In genomic region chr6:140456393-140457163, GRCm38 (mm10) we compare ENCODE assay signal across 14 mouse cellular contexts. TPM values are rescaled to one million over a fixed set of nuclear protein-coding genes. Genes with fewer than 3 reads are reported as not detected.
DNase-seq lines count a peak whose midpoint lies in the region; ATAC-seq and TF ChIP-seq lines count a peak whose summit lies in the region.
"Had no signal": no experiment of that assay in that cellular context is flagged by ENCODE, and none has a peak within 500 bp of the region (broad histone marks: within the 10 kb centered on the region; RNA-seq: fewer than 3 reads in every experiment).

No protein-coding gene starts in this region.

- H3K36me3 ChIP-seq in embryonic facial prominence, embryonic 13.5 days, result peaks cover 7% of the 10 kb centered on the region; the same call in 1 of the 2 replicates
- H3K36me3 ChIP-seq in embryonic facial prominence, embryonic 10.5 days (replicated peaks), result peaks cover 31% of the 10 kb centered on the region
- peaks cover 9% of the 10 kb centered on the region for H3K36me3 ChIP-seq in midbrain, embryonic 12.5 days
- peaks cover 8% of the 10 kb centered on the region for H3K36me3 ChIP-seq in midbrain, embryonic 14.5 days (ENCODE audit: control insufficient read depth, insufficient read depth, low read length)
- H3K36me3 ChIP-seq in hindbrain, postnatal 0 days (ENCODE audit: insufficient read depth, low read length), result no peaks in the 10 kb centered on the region
- H3K36me3 ChIP-seq: liver, embryonic 15.5 days had no signal

- H3K27ac ChIP-seq in embryonic facial prominence, embryonic 13.5 days, result peak overlapping the region; percentile 76
- H3K27ac ChIP-seq in embryonic facial prominence, embryonic 10.5 days (replicated peaks), result no peak overlapping the region
- H3K27ac ChIP-seq in midbrain, embryonic 12.5 days (replicated peaks), result no peak overlapping the region
- no peak overlapping the region for H3K27ac ChIP-seq in midbrain, embryonic 14.5 days (replicated peaks; ENCODE audit: low read depth, low read length)
- H3K27ac ChIP-seq in hindbrain, postnatal 0 days, result peak overlapping the region; percentile 32; the same call in 1 of the 2 replicates
- H3K27ac ChIP-seq: liver, embryonic 15.5 days; macrophage had no signal

- TF ChIP-seq CTCF in hindbrain, postnatal 0 days (IDR thresholded peaks at IDR 0.05; ENCODE audit: low read depth), result no peak

- H3K9ac ChIP-seq in embryonic facial prominence, embryonic 13.5 days, result no peak overlapping the region
- no peak overlapping the region for H3K9ac ChIP-seq in midbrain, embryonic 12.5 days (replicated peaks)
- H3K9ac ChIP-seq in midbrain, embryonic 14.5 days (replicated peaks; ENCODE audit: low read length), result no peak overlapping the region
- H3K9ac ChIP-seq in hindbrain, postnatal 0 days (replicated peaks; ENCODE audit: low read length), result no peak overlapping the region
- H3K9ac ChIP-seq: liver, embryonic 15.5 days had no signal

- H3K4me3 ChIP-seq in embryonic facial prominence, embryonic 13.5 days, result no peak overlapping the region
- H3K4me3 ChIP-seq in embryonic facial prominence, embryonic 10.5 days, result no peak overlapping the region
- no peak overlapping the region for H3K4me3 ChIP-seq in midbrain, embryonic 12.5 days
- H3K4me3 ChIP-seq in midbrain, embryonic 14.5 days (replicated peaks; ENCODE audit: low read depth, low read length), result no peak overlapping the region
- no peak overlapping the region for H3K4me3 ChIP-seq in hindbrain, postnatal 0 days (ENCODE audit: low read length)
- H3K4me3 ChIP-seq: liver, embryonic 15.5 days; myocyte had no signal

- H3K9me3 ChIP-seq in embryonic facial prominence, embryonic 13.5 days, result no peaks in the 10 kb centered on the region
- no peaks in the 10 kb centered on the region for H3K9me3 ChIP-seq in embryonic facial prominence, embryonic 10.5 days
- H3K9me3 ChIP-seq in midbrain, embryonic 12.5 days, result no peaks in the 10 kb centered on the region
- no peaks in the 10 kb centered on the region for H3K9me3 ChIP-seq in midbrain, embryonic 14.5 days (ENCODE audit: control insufficient read depth, low read length)
- no peaks in the 10 kb centered on the region for H3K9me3 ChIP-seq in hindbrain, postnatal 0 days (ENCODE audit: low read length)
- H3K9me3 ChIP-seq: liver, embryonic 15.5 days had no signal

- 0 out of 2 replicates have a peak, but pooled peaks have one; percentile 37 for ATAC-seq in embryonic facial prominence, embryonic 13.5 days (ENCODE audit: insufficient number of reproducible peaks, insufficient read depth, low FRiP score, low TSS enrichment, low read depth)
- ATAC-seq in midbrain, embryonic 12.5 days (ENCODE audit: low FRiP score, low read depth), result peak; percentile 55; the same call in 1 of the 2 replicates
- no peak; the same call in 1 of the 2 replicates for ATAC-seq in midbrain, embryonic 14.5 days (ENCODE audit: low FRiP score, low TSS enrichment)
- peak; percentile 86 for ATAC-seq in hindbrain, postnatal 0 days

- peaks cover 21% of the 10 kb centered on the region for H3K4me1 ChIP-seq in embryonic facial prominence, embryonic 13.5 days
- H3K4me1 ChIP-seq in embryonic facial prominence, embryonic 10.5 days, result peaks cover 4% of the 10 kb centered on the region; the same call in 1 of the 2 replicates
- 0 out of 2 replicates have a peak, but pooled peaks cover 4% of the 10 kb centered on the region for H3K4me1 ChIP-seq in midbrain, embryonic 12.5 days
- H3K4me1 ChIP-seq in midbrain, embryonic 14.5 days (ENCODE audit: control insufficient read depth, insufficient read depth, low read length), result 0 out of 2 replicates have a peak, but pooled peaks cover 3% of the 10 kb centered on the region
- H3K4me1 ChIP-seq in hindbrain, postnatal 0 days (ENCODE audit: insufficient read depth, low read length), result no peaks in the 10 kb centered on the region
- H3K4me1 ChIP-seq: liver, embryonic 15.5 days had no signal

- no peak for DNase-seq in embryonic facial prominence, embryonic 10.5 days (ENCODE audit: low spot score)
- DNase-seq in midbrain, embryonic 14.5 days, result no peak
- DNase-seq in hindbrain, postnatal 0 days (ENCODE audit: low spot score), result peak; percentile 53
- DNase-seq in gastrocnemius, postnatal 25 days, result no peak
- no peak for DNase-seq in gastrocnemius, postnatal 36 days
- no peak for DNase-seq in right cerebral cortex, adult 2 months (ENCODE audit: low spot score in 2 of 2)
- DNase-seq: gastrocnemius, postnatal 14 days; kidney, postnatal 25 days; thymus, postnatal 25 days had no signal

- WGBS in embryonic facial prominence, embryonic 13.5 days, result 79% methylated on average over 15 of the region's 15 CpGs
- 89% methylated on average over 15 of the region's 15 CpGs for WGBS in embryonic facial prominence, embryonic 10.5 days
- WGBS in midbrain, embryonic 12.5 days, result 86% methylated on average over 15 of the region's 15 CpGs
- WGBS in midbrain, embryonic 14.5 days, result 86% methylated on average over 15 of the region's 15 CpGs
- WGBS in hindbrain, postnatal 0 days, result 67% methylated on average over 15 of the region's 15 CpGs

- H3K4me2 ChIP-seq in embryonic facial prominence, embryonic 13.5 days, result no peak overlapping the region
- no peak overlapping the region for H3K4me2 ChIP-seq in midbrain, embryonic 12.5 days (replicated peaks)
- no peak overlapping the region for H3K4me2 ChIP-seq in midbrain, embryonic 14.5 days (ENCODE audit: low read length)
- H3K4me2 ChIP-seq in hindbrain, postnatal 0 days (ENCODE audit: low read depth, low read length), result no peak overlapping the region
- H3K4me2 ChIP-seq: liver, embryonic 15.5 days had no signal

- intact Hi-C loops in gastrocnemius, postnatal 36 days (cut with DNase I), result no loop called here

- no peaks in the 10 kb centered on the region for H3K27me3 ChIP-seq in embryonic facial prominence, embryonic 13.5 days
- no peaks in the 10 kb centered on the region for H3K27me3 ChIP-seq in embryonic facial prominence, embryonic 10.5 days (replicated peaks; ENCODE audit: low read depth, poor library complexity, severe bottlenecking)
- H3K27me3 ChIP-seq in midbrain, embryonic 12.5 days, result no peaks in the 10 kb centered on the region
- no peaks in the 10 kb centered on the region for H3K27me3 ChIP-seq in midbrain, embryonic 14.5 days (ENCODE audit: control insufficient read depth, insufficient read depth, low read length)
- no peaks in the 10 kb centered on the region for H3K27me3 ChIP-seq in hindbrain, postnatal 0 days (ENCODE audit: insufficient read depth, low read length)
- H3K27me3 ChIP-seq: liver, embryonic 15.5 days had no signal

RNA-seq across cellular contexts. Expression of gene Plekha5, which starts 32.7 kb away (rescaled TPM):
- 42.3 and 52.9 TPM in 2 replicates for polyA plus RNA-seq in embryonic facial prominence, embryonic 13.5 days (2015; fragmentation: Nextera tagmentation; extraction: Ambion mirVana)
- 42.0 and 47.1 TPM in 2 replicates for polyA plus RNA-seq in embryonic facial prominence, embryonic 10.5 days (2016; fragmentation: Nextera tagmentation; extraction: Ambion mirVana)
- 55.0 and 55.3 TPM in 2 replicates for polyA plus RNA-seq in midbrain, embryonic 12.5 days (2016; fragmentation: Nextera tagmentation; extraction: Ambion mirVana)
- 45.1 and 50.7 TPM in 2 replicates for polyA plus RNA-seq in midbrain, embryonic 14.5 days (2014; fragmentation: Nextera tagmentation; extraction: Ambion mirVana)
- 34.4 and 37.8 TPM in 2 replicates for total RNA-seq in hindbrain, postnatal 0 days (2014; rRNA removed)
- polyA plus RNA-seq in hindbrain, postnatal 0 days (2015; fragmentation: Nextera tagmentation; extraction: Ambion mirVana), result 29.3 and 29.9 TPM in 2 replicates
- total RNA-seq in gastrocnemius, postnatal 25 days (2021), result 1 to 10 TPM; 9.1 to 9.8 TPM
- total RNA-seq in gastrocnemius, postnatal 36 days (2021), result 1 to 10 TPM; 8.7 to 9.2 TPM

Comparison
In these comparisons a context has a peak if more than half of its experiments do, and no peak if none do; other contexts are left out.
1. H3K27ac ChIP-seq: peak in embryonic facial prominence, embryonic 13.5 days (single experiment) and hindbrain, postnatal 0 days (single experiment); none in embryonic facial prominence, embryonic 10.5 days (single experiment), midbrain, embryonic 12.5 days (single experiment) and midbrain, embryonic 14.5 days (single experiment).